Comparison of ENCODE assay signal across 10 mouse cellular contexts in genomic region chr17:25406011-25406441, GRCm38 (mm10). TPM values are rescaled to one million over a fixed set of nuclear protein-coding genes. Genes with fewer than 3 reads are reported as not detected.
DNase-seq lines count a peak whose midpoint lies in the region; ATAC-seq and TF ChIP-seq lines count a peak whose summit lies in the region.
"Had no signal": no experiment of that assay in that cellular context is flagged by ENCODE, and none has a peak within 500 bp of the region (broad histone marks: within the 10 kb centered on the region; RNA-seq: fewer than 3 reads in every experiment).

No protein-coding gene starts in this region.

- no peaks in the 10 kb centered on the region for H3K9me3 ChIP-seq in embryonic facial prominence, embryonic 12.5 days
- no peaks in the 10 kb centered on the region for H3K9me3 ChIP-seq in hindbrain, postnatal 0 days (ENCODE audit: low read length)
- no peaks in the 10 kb centered on the region for H3K9me3 ChIP-seq in midbrain, postnatal 0 days (ENCODE audit: low read length)
- no peaks in the 10 kb centered on the region for H3K9me3 ChIP-seq in lung, postnatal 0 days (ENCODE audit: low read length)

- H3K9ac ChIP-seq in heart, adult 2 months (ENCODE audit: low read depth, low read length) = no peak overlapping the region
- no peak overlapping the region for H3K9ac ChIP-seq in embryonic facial prominence, embryonic 12.5 days
- no peak overlapping the region for H3K9ac ChIP-seq in hindbrain, postnatal 0 days (replicated peaks; ENCODE audit: low read length)
- no peak overlapping the region for H3K9ac ChIP-seq in midbrain, postnatal 0 days (replicated peaks; ENCODE audit: low read length, poor library complexity, severe bottlenecking)
- no peak overlapping the region for H3K9ac ChIP-seq in lung, postnatal 0 days (replicated peaks; ENCODE audit: low read depth)

- TF ChIP-seq CTCF in heart, adult 2 months (IDR thresholded peaks at IDR 0.05) = peak; percentile 34
- TF ChIP-seq CTCF in hindbrain, postnatal 0 days (IDR thresholded peaks at IDR 0.05; ENCODE audit: low read depth) = peak; percentile 56
- peak; percentile 61 for TF ChIP-seq CTCF in midbrain, postnatal 0 days (IDR thresholded peaks at IDR 0.05)
- no peak for TF ChIP-seq CTCF in lung, postnatal 0 days (IDR thresholded peaks at IDR 0.05)

- H3K27me3 ChIP-seq in heart, adult 2 months (ENCODE audit: control insufficient read depth, insufficient read depth, low read length) = no peaks in the 10 kb centered on the region
- no peaks in the 10 kb centered on the region for H3K27me3 ChIP-seq in embryonic facial prominence, embryonic 12.5 days
- no peaks in the 10 kb centered on the region for H3K27me3 ChIP-seq in hindbrain, postnatal 0 days (ENCODE audit: insufficient read depth, low read length)
- H3K27me3 ChIP-seq in midbrain, postnatal 0 days (ENCODE audit: insufficient read depth, low read length) = no peaks in the 10 kb centered on the region
- H3K27me3 ChIP-seq in lung, postnatal 0 days (replicated peaks; ENCODE audit: insufficient read depth, low read length) = no peaks in the 10 kb centered on the region

- ATAC-seq in embryonic facial prominence, embryonic 12.5 days (ENCODE audit: insufficient number of reproducible peaks, insufficient read depth, low FRiP score, low TSS enrichment) = no peak
- no peak for ATAC-seq in hindbrain, postnatal 0 days
- ATAC-seq in midbrain, postnatal 0 days (ENCODE audit: low FRiP score) = no peak
- no peak for ATAC-seq in lung, postnatal 0 days

- peaks cover 1% of the 10 kb centered on the region; the same call in 1 of the 2 replicates for H3K4me1 ChIP-seq in heart, adult 2 months (ENCODE audit: control insufficient read depth, insufficient read depth, low read length)
- peaks cover 58% of the 10 kb centered on the region for H3K4me1 ChIP-seq in embryonic facial prominence, embryonic 12.5 days
- H3K4me1 ChIP-seq in hindbrain, postnatal 0 days (ENCODE audit: insufficient read depth, low read length) = peaks cover 45% of the 10 kb centered on the region
- H3K4me1 ChIP-seq in midbrain, postnatal 0 days (ENCODE audit: insufficient read depth, low read length) = peaks cover 40% of the 10 kb centered on the region
- no peaks in the 10 kb centered on the region for H3K4me1 ChIP-seq in lung, postnatal 0 days (ENCODE audit: insufficient read depth, low read depth, low read length)

- H3K4me2 ChIP-seq in embryonic facial prominence, embryonic 12.5 days (replicated peaks) = no peak overlapping the region
- H3K4me2 ChIP-seq in hindbrain, postnatal 0 days (ENCODE audit: low read depth, low read length) = no peak overlapping the region
- no peak overlapping the region for H3K4me2 ChIP-seq in midbrain, postnatal 0 days (ENCODE audit: low read depth, low read length, poor library complexity, severe bottlenecking)
- H3K4me2 ChIP-seq in lung, postnatal 0 days (replicated peaks; ENCODE audit: low read depth, low read length) = no peak overlapping the region

- intact Hi-C loops in heart, adult 2 months (cut with DNase I) = no loop called here

- TF ChIP-seq EP300 in heart, adult 2 months (IDR thresholded peaks at IDR 0.05; ENCODE audit: insufficient read depth, low read depth, low read length) = no peak
- TF ChIP-seq EP300 in lung, postnatal 0 days (IDR thresholded peaks at IDR 0.05) = no peak

- H3K36me3 ChIP-seq in heart, adult 2 months (ENCODE audit: control insufficient read depth, insufficient read depth, low read length) = no peaks in the 10 kb centered on the region
- no peaks in the 10 kb centered on the region for H3K36me3 ChIP-seq in embryonic facial prominence, embryonic 12.5 days
- H3K36me3 ChIP-seq in hindbrain, postnatal 0 days (ENCODE audit: insufficient read depth, low read length) = no peaks in the 10 kb centered on the region
- no peaks in the 10 kb centered on the region for H3K36me3 ChIP-seq in midbrain, postnatal 0 days (ENCODE audit: insufficient read depth, low read length)
- no peaks in the 10 kb centered on the region for H3K36me3 ChIP-seq in lung, postnatal 0 days (ENCODE audit: insufficient read depth, low read length)

- no peak for DNase-seq in heart, adult 2 months
- DNase-seq in heart, adult 9 months (ENCODE audit: low spot score in 2 of 2) = no peak
- DNase-seq in hindbrain, postnatal 0 days (ENCODE audit: low spot score) = peak; percentile 55
- DNase-seq in midbrain, postnatal 0 days (ENCODE audit: low spot score) = peak; percentile 33
- no peak for DNase-seq in lung, postnatal 0 days (ENCODE audit: low spot score)
- DNase-seq in cerebellum, adult 8-10 months = no peak
- DNase-seq in urinary bladder, postnatal 14 days (ENCODE audit: low spot score) = no peak

- H3K4me3 ChIP-seq in heart, adult 2 months = no peak overlapping the region
- H3K4me3 ChIP-seq in embryonic facial prominence, embryonic 12.5 days = no peak overlapping the region
- no peak overlapping the region for H3K4me3 ChIP-seq in hindbrain, postnatal 0 days (ENCODE audit: low read length)
- H3K4me3 ChIP-seq in midbrain, postnatal 0 days (ENCODE audit: low read depth, low read length) = no peak overlapping the region
- H3K4me3 ChIP-seq in lung, postnatal 0 days (ENCODE audit: low read depth, low read length) = no peak overlapping the region

- no peaks in the 10 kb centered on the region for H3K79me2 ChIP-seq in heart, adult 2 months (replicated peaks; ENCODE audit: control insufficient read depth, insufficient read depth, low read length)

- 28% methylated on average over 6 of the region's 6 CpGs for WGBS in heart, adult 2 months
- 13% methylated on average over 6 of the region's 6 CpGs for WGBS in embryonic facial prominence, embryonic 12.5 days
- WGBS in hindbrain, postnatal 0 days = 10% methylated on average over 6 of the region's 6 CpGs
- 15% methylated on average over 6 of the region's 6 CpGs for WGBS in midbrain, postnatal 0 days
- WGBS in lung, postnatal 0 days = 31% methylated on average over 6 of the region's 6 CpGs

- H3K27ac ChIP-seq in heart, adult 2 months = peak overlapping the region; percentile 40
- H3K27ac ChIP-seq in embryonic facial prominence, embryonic 12.5 days = 0 out of 2 replicates have a peak overlapping the region, but pooled peaks have one; percentile 50
- no peak overlapping the region for H3K27ac ChIP-seq in hindbrain, postnatal 0 days
- H3K27ac ChIP-seq in midbrain, postnatal 0 days (ENCODE audit: low read depth, low read length) = no peak overlapping the region
- H3K27ac ChIP-seq in lung, postnatal 0 days (ENCODE audit: low read length) = no peak overlapping the region
- H3K27ac ChIP-seq: macrophage had no signal

- no peak for TF ChIP-seq POLR2A in heart, adult 2 months (IDR thresholded peaks at IDR 0.05; ENCODE audit: insufficient read depth, low read depth, low read length)

RNA-seq across cellular contexts. Expression of gene Cacna1h, which starts 27.6 kb away (rescaled TPM):
- total RNA-seq in heart, adult 2 months (2021) = 1 to 10 TPM; 4.5 to 5.5 TPM
- 20.4 and 23.2 TPM in 2 replicates for polyA plus RNA-seq in heart, adult 2 months (2012; rRNA removed)
- polyA plus RNA-seq in embryonic facial prominence, embryonic 12.5 days (2016; fragmentation: Nextera tagmentation; extraction: Ambion mirVana) = 8.7 and 11.9 TPM in 2 replicates
- total RNA-seq in hindbrain, postnatal 0 days (2014; rRNA removed) = 82.1 and 111 TPM in 2 replicates
- 4.8 and 5.7 TPM in 2 replicates for polyA plus RNA-seq in hindbrain, postnatal 0 days (2015; fragmentation: Nextera tagmentation; extraction: Ambion mirVana)
- total RNA-seq in midbrain, postnatal 0 days (2014; rRNA removed) = 117 and 164 TPM in 2 replicates
- 7.6 and 9.5 TPM in 2 replicates for polyA plus RNA-seq in midbrain, postnatal 0 days (2015; fragmentation: Nextera tagmentation; extraction: Ambion mirVana)
- polyA plus RNA-seq in lung, postnatal 0 days (2015; fragmentation: Nextera tagmentation; extraction: Ambion mirVana) = 0.42 and 0.55 TPM in 2 replicates
- polyA plus RNA-seq: macrophage had no signal

RNA-seq across cellular contexts. Expression of gene Tpsg1, which starts 37.0 kb away (rescaled TPM):
- not detected for total RNA-seq in heart, adult 2 months (2021)
- 0.47 and 0.61 TPM in 2 replicates for polyA plus RNA-seq in heart, adult 2 months (2012; rRNA removed)
- polyA plus RNA-seq in embryonic facial prominence, embryonic 12.5 days (2016; fragmentation: Nextera tagmentation; extraction: Ambion mirVana) = 0.31 TPM in 1 of 2 replicates, not detected in the other
- total RNA-seq in hindbrain, postnatal 0 days (2014; rRNA removed) = 0.21 TPM in 1 of 2 replicates, not detected in the other
- 0.65 and 1.5 TPM in 2 replicates for polyA plus RNA-seq in hindbrain, postnatal 0 days (2015; fragmentation: Nextera tagmentation; extraction: Ambion mirVana)
- not detected in 2 replicates for total RNA-seq in midbrain, postnatal 0 days (2014; rRNA removed)
- polyA plus RNA-seq in midbrain, postnatal 0 days (2015; fragmentation: Nextera tagmentation; extraction: Ambion mirVana) = 1.0 and 1.2 TPM in 2 replicates
- 0.17 and 0.18 TPM in 2 replicates for polyA plus RNA-seq in lung, postnatal 0 days (2015; fragmentation: Nextera tagmentation; extraction: Ambion mirVana)
- total RNA-seq: ES-E14 had no signal
- polyA plus RNA-seq: macrophage had no signal

RNA-seq across cellular contexts. Expression of gene Tpsb2, which starts 39.9 kb away (rescaled TPM):
- 1 to 10 TPM; 1.4 to 2.5 TPM for total RNA-seq in heart, adult 2 months (2021)
- polyA plus RNA-seq in heart, adult 2 months (2012; rRNA removed) = 6.3 and 8.2 TPM in 2 replicates
- polyA plus RNA-seq in embryonic facial prominence, embryonic 12.5 days (2016; fragmentation: Nextera tagmentation; extraction: Ambion mirVana) = not detected in 2 replicates
- total RNA-seq in hindbrain, postnatal 0 days (2014; rRNA removed) = 0.21 TPM in 1 of 2 replicates, not detected in the other
- 0.72 and 1.8 TPM in 2 replicates for polyA plus RNA-seq in hindbrain, postnatal 0 days (2015; fragmentation: Nextera tagmentation; extraction: Ambion mirVana)
- total RNA-seq in midbrain, postnatal 0 days (2014; rRNA removed) = 0.28 and 1.8 TPM in 2 replicates
- 0.60 and 1.0 TPM in 2 replicates for polyA plus RNA-seq in midbrain, postnatal 0 days (2015; fragmentation: Nextera tagmentation; extraction: Ambion mirVana)
- polyA plus RNA-seq in lung, postnatal 0 days (2015; fragmentation: Nextera tagmentation; extraction: Ambion mirVana) = 11.4 and 15.3 TPM in 2 replicates
- total RNA-seq: ES-E14 had no signal
- polyA plus RNA-seq: macrophage had no signal

RNA-seq across cellular contexts. Expression of gene Tekt4, which starts 48.4 kb away (rescaled TPM):
- total RNA-seq in heart, adult 2 months (2021) = not detected
- 0.61 and 1.2 TPM in 2 replicates for polyA plus RNA-seq in heart, adult 2 months (2012; rRNA removed)
- 0.13 and 0.22 TPM in 2 replicates for polyA plus RNA-seq in embryonic facial prominence, embryonic 12.5 days (2016; fragmentation: Nextera tagmentation; extraction: Ambion mirVana)
- 5.7 and 7.4 TPM in 2 replicates for total RNA-seq in hindbrain, postnatal 0 days (2014; rRNA removed)
- 2.3 and 3.2 TPM in 2 replicates for polyA plus RNA-seq in hindbrain, postnatal 0 days (2015; fragmentation: Nextera tagmentation; extraction: Ambion mirVana)
- total RNA-seq in midbrain, postnatal 0 days (2014; rRNA removed) = 1.9 and 5.2 TPM in 2 replicates
- polyA plus RNA-seq in midbrain, postnatal 0 days (2015; fragmentation: Nextera tagmentation; extraction: Ambion mirVana) = 2.1 and 2.3 TPM in 2 replicates
- polyA plus RNA-seq in lung, postnatal 0 days (2015; fragmentation: Nextera tagmentation; extraction: Ambion mirVana) = 10.3 and 11.7 TPM in 2 replicates
- total RNA-seq: ES-E14 had no signal
- polyA plus RNA-seq: macrophage had no signal

Comparison
In these comparisons a context has a peak if more than half of its experiments do, and no peak if none do; other contexts are left out.
1. DNase-seq: peak in hindbrain, postnatal 0 days (single experiment) and midbrain, postnatal 0 days (single experiment); none in heart, adult 2 months (0 of 2), heart, adult 9 months (0 of 2), lung, postnatal 0 days (single experiment), cerebellum, adult 8-10 months (single experiment) and urinary bladder, postnatal 14 days (single experiment).
2. H3K27ac ChIP-seq: peak in heart, adult 2 months (single experiment) and embryonic facial prominence, embryonic 12.5 days (single experiment); none in hindbrain, postnatal 0 days (single experiment), midbrain, postnatal 0 days (single experiment) and lung, postnatal 0 days (single experiment).